Mouse (Mus musculus): ENCODE results near the gene Slc9a6. TPM values are rescaled to one million over a fixed set of nuclear protein-coding genes. Genes with fewer than 3 reads are reported as not detected.

The Slc9a6 gene
- total RNA-seq, 2 experiments from 2014 or later = 105 to 117 TPM

Small RNA genes within 50 kb of the gene (microRNA-seq; reads per million reads assigned to microRNA genes)
- 0 to 0.25 reads per million in 2 experiments for gene Mir5116

Other genes starting within 250 kb of the Slc9a6 start
- 10 to 100 TPM; 14.4 to 17.9 TPM for gene Smim10l2a, start 235.2 kb upstream of the Slc9a6 start, total RNA-seq (2021)
- gene Gm2174, start 161.8 kb upstream of the Slc9a6 start, total RNA-seq (2021) = not detected
- gene Ints6l, start 154.9 kb upstream of the Slc9a6 start, total RNA-seq (2021) = 10 to 100 TPM; 30.1 to 38.2 TPM
- not detected for gene Gm10477, start 85.0 kb upstream of the Slc9a6 start, total RNA-seq (2021)
- gene Gm648, start 60.2 kb upstream of the Slc9a6 start, total RNA-seq (2021) = not detected
- gene Mmgt1, start 11.7 kb upstream of the Slc9a6 start, total RNA-seq (2021) = 10 to 100 TPM; 24.7 to 25.6 TPM
- gene Fhl1, start 122.0 kb downstream of the Slc9a6 start, total RNA-seq (2021) = 10 to 100 TPM; 73.1 to 79.4 TPM
- under 1 TPM in 1 of 2 experiments, not detected in 1; 0.12 TPM for gene Map7d3, start 212.6 kb downstream of the Slc9a6 start, total RNA-seq (2021)

All from layer of hippocampus, adult 18-20 months (tissue).